Mouse (Mus musculus) MEL (cell line): ENCODE measurements at regions not wholly inside any gene's neighbourhood (a gene's known extent, or its start where the extent isn't known, plus 50 kb on each side); places are given as distances from the start of the nearest gene placed in this dataset.

Experiments
- DNase-seq: peaks from one replicate; pipeline ENCODE4 v3.0.0; 2011; ENCODE audit warnings: low read depth, low spot score
- H3K27ac ChIP-seq: 2 replicates; pipeline ENCODE4 v1.5.1; 2012; ENCODE audit warnings: low read depth, mild to moderate bottlenecking, control low read depth, low read length, moderate library complexity; ENCODE audit not compliant: control insufficient read depth
- H3K27me3 ChIP-seq, 2 experiments: fragments of 150-350 bp in 1 of 2; sonication (generic) in 1 of 2; 2 replicates each; pipeline ENCODE4 v1.6.1; 2012; ENCODE audit warnings: low read length in 2 of 2, mild to moderate bottlenecking in 2 of 2, improper control_type of control experiment in 1 of 2, moderate library complexity in 1 of 2; ENCODE audit not compliant: insufficient read depth in 2 of 2, control insufficient read depth in 1 of 2
- H3K36me3 ChIP-seq, 2 experiments: 2 replicates each; pipeline ENCODE4 v1.6.1; 2012 to 2014; ENCODE audit warnings: low read length in 2 of 2, improper control_type of control experiment in 1 of 2, inconsistent platforms in 1 of 2, mild to moderate bottlenecking in 1 of 2; ENCODE audit not compliant: insufficient read depth in 2 of 2, control insufficient read depth in 1 of 2
- H3K4me1 ChIP-seq, 2 experiments: fragments of 150-350 bp in 1 of 2; sonication (generic) in 1 of 2; 2 replicates each; pipeline ENCODE4 v1.6.1; 2012; ENCODE audit warnings: low read length in 2 of 2, improper control_type of control experiment in 1 of 2, mild to moderate bottlenecking in 1 of 2; ENCODE audit not compliant: insufficient read depth in 2 of 2, control insufficient read depth in 1 of 2
- H3K4me3 ChIP-seq, 2 experiments: fragments of 150-350 bp in 1 of 2; sonication (generic) in 1 of 2; 2 replicates each; pipeline ENCODE4 v1.5.1; 2012; ENCODE audit warnings: low read depth in 2 of 2, low read length in 2 of 2, mild to moderate bottlenecking in 2 of 2, moderate library complexity in 2 of 2, control low read depth in 1 of 2, improper control_type of control experiment in 1 of 2; ENCODE audit not compliant: control insufficient read depth in 1 of 2, insufficient read depth in 1 of 2
- H3K79me2 ChIP-seq: 2 replicates; pipeline ENCODE4 v1.6.1; 2012; ENCODE audit warnings: mild to moderate bottlenecking, low read length, moderate library complexity; ENCODE audit not compliant: control insufficient read depth, poor library complexity, insufficient read depth
- H3K9ac ChIP-seq: 2 replicates; pipeline ENCODE4 v1.6.1; 2012; ENCODE audit warnings: low read depth, mild to moderate bottlenecking, control low read depth, low read length, moderate library complexity; ENCODE audit not compliant: control insufficient read depth, poor library complexity, severe bottlenecking
- H3K9me3 ChIP-seq: fragments of 150-350 bp; sonication (generic); replicated peaks from 2 replicates; pipeline ENCODE4 v1.6.1; 2012; ENCODE audit warnings: mild to moderate bottlenecking, low read length, improper control_type of control experiment, moderate library complexity; ENCODE audit not compliant: insufficient read depth
- CHD1 ChIP-seq: IDR thresholded peaks from 2 replicates; pipeline ENCODE4 v1.6.1; 2012; ENCODE audit warnings: low read depth, mild to moderate bottlenecking, inconsistent platforms, low read length, improper control_type of control experiment
- CHD2 ChIP-seq: IDR thresholded peaks from 2 replicates; pipeline ENCODE4 v1.6.1; 2011; ENCODE audit warnings: low read length, improper control_type of control experiment
- E2F4 ChIP-seq: IDR thresholded peaks from 2 replicates; pipeline ENCODE4 v1.6.1; 2011; ENCODE audit warnings: low read depth, low read length, improper control_type of control experiment, borderline replicate concordance
- GABPA ChIP-seq: IDR thresholded peaks from 2 replicates; pipeline ENCODE4 v1.6.1; 2012; ENCODE audit warnings: low read depth, mild to moderate bottlenecking, inconsistent platforms, low read length, improper control_type of control experiment, moderate library complexity
- HCFC1 ChIP-seq: IDR thresholded peaks from 2 replicates; pipeline ENCODE4 v1.6.1; 2012; ENCODE audit warnings: low read depth, mild to moderate bottlenecking, inconsistent platforms, low read length, improper control_type of control experiment, moderate library complexity
- JUND ChIP-seq: IDR thresholded peaks from 2 replicates; pipeline ENCODE4 v1.6.1; 2011; ENCODE audit warnings: low read depth, mild to moderate bottlenecking, improper control_type of control experiment, low read length
- MAX ChIP-seq: IDR thresholded peaks from 2 replicates; pipeline ENCODE4 v1.6.1; 2011; ENCODE audit warnings: low read length, improper control_type of control experiment
- MAZ ChIP-seq: IDR thresholded peaks from 2 replicates; pipeline ENCODE4 v1.6.1; 2012; ENCODE audit warnings: low read depth, mild to moderate bottlenecking, inconsistent platforms, low read length, improper control_type of control experiment
- MYB ChIP-seq: IDR thresholded peaks from 2 replicates; pipeline ENCODE4 v1.6.1; 2011; ENCODE audit warnings: mild to moderate bottlenecking, low read depth, low read length, improper control_type of control experiment
- MYC ChIP-seq: IDR thresholded peaks from 2 replicates; pipeline ENCODE4 v1.6.1; 2011; ENCODE audit warnings: low read depth, mild to moderate bottlenecking, low read length, improper control_type of control experiment, moderate library complexity
- NELFE ChIP-seq: IDR thresholded peaks from 2 replicates; pipeline ENCODE4 v1.6.1; 2011; ENCODE audit warnings: low read depth, low read length, improper control_type of control experiment
- NRF1 ChIP-seq: IDR thresholded peaks from 2 replicates; pipeline ENCODE4 v1.6.1; 2014; ENCODE audit warnings: low read depth, mild to moderate bottlenecking, inconsistent platforms, low read length, improper control_type of control experiment, moderate library complexity; ENCODE audit not compliant: poor library complexity, insufficient read depth, severe bottlenecking
- POLR2A ChIP-seq, 2 experiments: IDR thresholded peaks; 2 replicates each; pipeline ENCODE4 v1.6.1; 2011 to 2012; ENCODE audit warnings: low read length in 2 of 2, mild to moderate bottlenecking in 2 of 2, control low read depth in 1 of 2, improper control_type of control experiment in 1 of 2, low read depth in 1 of 2, moderate library complexity in 1 of 2; ENCODE audit not compliant: control insufficient read depth in 1 of 2, insufficient read depth in 1 of 2, poor library complexity in 1 of 2
- POLR2AphosphoS2 ChIP-seq: IDR thresholded peaks from 2 replicates; pipeline ENCODE4 v1.6.1; 2011; ENCODE audit warnings: low read length, improper control_type of control experiment
- SMC3 ChIP-seq: IDR thresholded peaks from 2 replicates; pipeline ENCODE4 v1.6.1; 2011; ENCODE audit warnings: low read depth, low read length, improper control_type of control experiment
- TAL1 ChIP-seq: IDR thresholded peaks from 2 replicates; pipeline ENCODE4 v1.6.1; 2012; ENCODE audit warnings: mild to moderate bottlenecking, inconsistent platforms, low read length, moderate library complexity, mixed read lengths
- TBP ChIP-seq: IDR thresholded peaks from 2 replicates; pipeline ENCODE4 v1.8.0; 2011; ENCODE audit warnings: low read depth, low read length, improper control_type of control experiment
- TCF12 ChIP-seq: IDR thresholded peaks from 2 replicates; pipeline ENCODE4 v1.6.1; 2014; ENCODE audit warnings: low read depth, mild to moderate bottlenecking, inconsistent platforms, low read length, improper control_type of control experiment, moderate library complexity
- UBTF ChIP-seq: IDR thresholded peaks from 2 replicates; pipeline ENCODE4 v1.6.1; 2012; ENCODE audit warnings: low read depth, mild to moderate bottlenecking, inconsistent platforms, low read length, improper control_type of control experiment, moderate library complexity, borderline replicate concordance; ENCODE audit not compliant: insufficient read depth
- ZC3H11A ChIP-seq: IDR thresholded peaks from 2 replicates; pipeline ENCODE4 v1.6.1; 2012; ENCODE audit warnings: low read depth, mild to moderate bottlenecking, inconsistent platforms, low read length, improper control_type of control experiment

DNA sequence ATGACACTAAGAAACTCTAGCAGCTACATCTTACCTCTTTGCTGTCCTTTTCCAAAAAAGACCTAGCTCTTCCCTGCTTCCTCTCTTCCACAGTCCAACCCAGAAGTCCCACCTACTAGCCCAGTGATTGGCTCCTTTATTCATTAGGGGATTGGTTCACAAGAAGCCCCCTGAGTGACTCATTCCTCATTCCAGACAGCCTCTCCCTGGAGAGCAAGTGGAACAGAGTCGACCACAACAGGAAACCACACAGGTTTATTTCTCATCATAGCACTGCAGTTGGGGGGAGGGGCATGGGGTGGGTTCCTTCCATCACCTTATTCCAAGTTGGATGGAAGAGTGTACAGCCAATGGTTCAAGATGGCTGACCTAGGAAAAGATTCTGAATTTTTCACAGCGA is 473.3 kb downstream of the Tmem114 start:
- Histone ChIP-seq H3K9ac (no peak overlapping the region), H3K79me2 (no peaks in the 10 kb centered on the region), H3K4me3 (no peak overlapping the region), H3K27ac (no peak overlapping the region), H3K27me3 (no peaks in the 10 kb centered on the region), H3K4me1 (no peaks in the 10 kb centered on the region), H3K36me3 (no peaks in the 10 kb centered on the region), H3K9me3 (no peaks in the 10 kb centered on the region)
- TF ChIP-seq MAX: no peak
- no peak for TF ChIP-seq NELFE
- no peak for TF ChIP-seq MYC
- no peak for TF ChIP-seq TCF12
- no peak for TF ChIP-seq JUND
- no peak for TF ChIP-seq UBTF
- no peak for TF ChIP-seq MYB
- no peak for TF ChIP-seq HCFC1
- no peak for TF ChIP-seq TBP
- TF ChIP-seq SMC3: no peak
- no peak for TF ChIP-seq E2F4
- TF ChIP-seq NRF1: no peak
- no peak for TF ChIP-seq CHD2
- no peak for TF ChIP-seq POLR2A (IDR thresholded peaks at IDR 0.05; ENCODE audit: control insufficient read depth in 1 of 2, insufficient read depth in 1 of 2, low read depth in 1 of 2, low read length in 2 of 2, poor library complexity in 1 of 2)
- TF ChIP-seq ZC3H11A: no peak
- no peak for TF ChIP-seq TAL1
- TF ChIP-seq GABPA: no peak
- no peak for TF ChIP-seq POLR2AphosphoS2
- TF ChIP-seq CHD1: no peak
- DNase-seq: no peak

DNA sequence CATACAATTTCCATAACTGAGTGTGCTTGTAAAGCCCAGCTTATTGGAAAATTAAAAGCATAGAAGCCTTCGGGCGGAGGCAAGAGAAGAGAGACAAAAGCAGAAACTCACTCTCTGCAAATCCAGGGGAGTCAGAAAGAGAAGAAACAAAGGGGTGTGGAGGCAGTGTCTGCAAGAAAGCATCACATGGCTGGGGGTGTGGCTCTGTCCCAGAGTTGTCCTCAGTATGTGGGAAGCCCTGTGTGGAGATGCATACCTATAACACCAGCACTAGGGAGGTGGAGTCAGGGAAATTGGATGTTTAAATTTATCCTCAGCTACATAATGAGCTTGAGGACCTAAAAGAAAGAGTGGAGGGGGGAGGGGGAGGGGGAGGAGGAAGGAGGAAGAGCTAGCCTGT is 482.6 kb downstream of the Tmem114 start:
- Histone ChIP-seq H3K9me3 (no peaks in the 10 kb centered on the region), H3K27me3 (no peaks in the 10 kb centered on the region), H3K36me3 (no peaks in the 10 kb centered on the region), H3K4me3 (no peak overlapping the region), H3K79me2 (no peaks in the 10 kb centered on the region), H3K27ac (no peak overlapping the region), H3K9ac (no peak overlapping the region), H3K4me1 (no peaks in the 10 kb centered on the region)
- TF ChIP-seq SMC3 (no peak), MAZ (no peak)
- DNase-seq: no peak
